Mouse (Mus musculus) layer of hippocampus, adult 18-20 months (tissue): ENCODE results near the gene Ryr1. TPM values are rescaled to one million over a fixed set of nuclear protein-coding genes. Genes with fewer than 3 reads are reported as not detected.

Experiments
- DNase-seq, 2 experiments: peaks; one replicate each; pipeline ENCODE4 v3.0.0; 2022; ENCODE audit warnings: low spot score in 2 of 2
- long read RNA-seq: library from polyadenylated mRNA; stranded (forward); transcript quantifications from one replicate; pipeline ENCODE4 v2.0.0, GENCODE M21; 2021
- total RNA-seq, 2 experiments: library from RNA; stranded (reverse); gene quantifications; 2 replicates each; pipeline ENCODE4 v1.2.3; 2021

The Ryr1 gene
- 10 to 100 TPM; 15.3 to 15.5 TPM for total RNA-seq
- long read RNA-seq, partial matches to known transcripts: 9 of 13 reads
- long read RNA-seq, other reads (novel, unspliced or antisense): 4 of 13 reads

GRCm38 (mm10) chr7:29124970-29125369 is at the start of gene Ryr1:
Gene Ryr1, minus strand, starts transcription at chr7:29125179.
- DNase-seq: no peak

GRCm38 (mm10) chr7:29172390-29173016 is 47.5 kb upstream of the Ryr1 start:
- DNase-seq: no peak

- no peak for DNase-seq
These were observed 46.7 kb upstream of the Ryr1 start for GRCm38 (mm10) chr7:29171562-29172097.

GRCm38 (mm10) chr7:29170755-29171561 is 46.0 kb upstream of the Ryr1 start:
- DNase-seq: no peak

GRCm38 (mm10) chr7:29170066-29170754 is 45.2 kb upstream of the Ryr1 start, which contains the start of the genes Ggn and Spred3:
Gene Ggn, plus strand, starts transcription at chr7:29170210.
Gene Spred3, minus strand, starts transcription at chr7:29170411.
- peak in 1 of 2 experiments; percentile 41 for DNase-seq

GRCm38 (mm10) chr7:29169231-29170065 is 44.5 kb upstream of the Ryr1 start:
- peak; percentile 72 to 82 for DNase-seq

GRCm38 (mm10) chr7:29168791-29169230 is 43.8 kb upstream of the Ryr1 start:
- peak in 1 of 2 experiments; percentile 32 for DNase-seq

GRCm38 (mm10) chr7:29168121-29168695 is 43.2 kb upstream of the Ryr1 start:
- DNase-seq: no peak

GRCm38 (mm10) chr7:29167656-29168055 is 42.7 kb upstream of the Ryr1 start:
- DNase-seq: no peak

GRCm38 (mm10) chr7:29162750-29163525 is 38.0 kb upstream of the Ryr1 start:
- DNase-seq: no peak

- DNase-seq: no peak
These were observed 37.3 kb upstream of the Ryr1 start for GRCm38 (mm10) chr7:29162294-29162693.

- DNase-seq: no peak
These were observed 33.3 kb upstream of the Ryr1 start for GRCm38 (mm10) chr7:29158264-29158663.

GRCm38 (mm10) chr7:29155838-29156782 is 31.1 kb upstream of the Ryr1 start, which contains the start of gene Fam98c:
Gene Fam98c, minus strand, starts transcription at chr7:29156234.
- peak; percentile 84 to 88 for DNase-seq

- peak; percentile 87 to 94 for DNase-seq
These were observed 30.3 kb upstream of the Ryr1 start for GRCm38 (mm10) chr7:29155196-29155837.

- no peak for DNase-seq
These were observed 29.2 kb upstream of the Ryr1 start for GRCm38 (mm10) chr7:29154018-29154720.

- no peak for DNase-seq
These were observed 26.5 kb upstream of the Ryr1 start for GRCm38 (mm10) chr7:29151486-29151885.

GRCm38 (mm10) chr7:29148771-29149170 is 23.8 kb upstream of the Ryr1 start:
- no peak for DNase-seq
